Mouse (Mus musculus): Measurements from ENCODE around the gene Pip5k1a. TPM values are rescaled to one million over a fixed set of nuclear protein-coding genes. Genes with fewer than 3 reads are reported as not detected.

Pip5k1a gene
- polyA plus RNA-seq, 2 experiments, result 4.7 to 9.4 TPM

- Histone ChIP-seq H3K27me3 (ENCODE audit: control insufficient read depth, insufficient read depth, low read length) (no peaks in the 10 kb centered on the region), H3K36me3 (replicated peaks; ENCODE audit: control insufficient read depth, insufficient read depth, low read depth) (peaks cover 11% of the 10 kb centered on the region), H3K9me3 (ENCODE audit: control insufficient read depth, low read length) (no peaks in the 10 kb centered on the region), H3K4me3 (ENCODE audit: insufficient read depth in 1 of 2, low read depth in 2 of 2, low read length in 2 of 2) (peak overlapping the region; percentile 74 to 84), H3K27ac (peak overlapping the region; percentile 96), H3K9ac (replicated peaks) (peak overlapping the region; percentile 83), H3K4me1 (replicated peaks; ENCODE audit: control insufficient read depth in 2 of 2, insufficient read depth in 2 of 2, low read length in 1 of 2) (peaks cover 10 to 11% of the 10 kb centered on the region in 2 experiments), H3K4me2 (ENCODE audit: low read depth) (peak overlapping the region; percentile 99)
- WGBS (ENCODE audit: insufficient replicate concordance), result 0% methylated on average over 40 of the region's 40 CpGs
- DNase-seq (ENCODE audit: low read depth in 3 of 3, low spot score in 3 of 3) (peak; percentile 88 to 96 (median 92)), ATAC-seq (ENCODE audit: insufficient read depth) (peak; percentile 71)
- TF ChIP-seq CTCF (IDR thresholded peaks at IDR 0.05; ENCODE audit: low read depth) (peak; percentile 7; the same call in 1 of the 2 replicates), EP300 (IDR thresholded peaks at IDR 0.05; ENCODE audit: low read depth) (peak; percentile 44; the same call in 1 of the 2 replicates)
These were observed 90.7 kb downstream of the Pip5k1a start for GRCm38 (mm10) chr3:95015891-95016531.

- Histone ChIP-seq H3K27me3 (ENCODE audit: control insufficient read depth, insufficient read depth, low read length) (no peaks in the 10 kb centered on the region), H3K36me3 (replicated peaks; ENCODE audit: control insufficient read depth, insufficient read depth, low read depth) (peaks cover 16% of the 10 kb centered on the region), H3K9ac (replicated peaks) (peak within 1 kb of the TSS; percentile 83), H3K4me2 (ENCODE audit: low read depth) (peak within 1 kb of the TSS; percentile 99), H3K27ac (peak within 1 kb of the TSS; percentile 96), H3K4me3 (ENCODE audit: insufficient read depth in 1 of 2, low read depth in 2 of 2, low read length in 2 of 2) (peak within 1 kb of the TSS; percentile 74 to 84), H3K4me1 (replicated peaks; ENCODE audit: control insufficient read depth in 2 of 2, insufficient read depth in 2 of 2, low read length in 1 of 2) (peaks cover 10 to 11% of the 10 kb centered on the region in 2 experiments), H3K9me3 (ENCODE audit: control insufficient read depth, low read length) (no peaks in the 10 kb centered on the region)
- peak; percentile 99 to 100 (median 100) for DNase-seq (ENCODE audit: low read depth in 3 of 3, low spot score in 3 of 3)
- no peak; the same call in 1 of the 2 replicates for TF ChIP-seq EP300 (IDR thresholded peaks at IDR 0.05; ENCODE audit: low read depth)
- no peak for TF ChIP-seq CTCF (IDR thresholded peaks at IDR 0.05; ENCODE audit: low read depth)
- under 1% methylated on average over 24 of the region's 37 CpGs for WGBS (ENCODE audit: insufficient replicate concordance)
- peak; percentile 96 for ATAC-seq (ENCODE audit: insufficient read depth)
These were observed 91.3 kb downstream of the Pip5k1a start, which contains the start of gene Zfp687 for GRCm38 (mm10) chr3:95015337-95015872. Gene Zfp687 (minus strand): TSS chr3:95015448.

GRCm38 (mm10) chr3:95014428-95015151 is 92.1 kb downstream of the Pip5k1a start:
- DNase-seq (ENCODE audit: low read depth in 3 of 3, low spot score in 3 of 3) (peak; percentile 41 to 59 (median 55)), ATAC-seq (ENCODE audit: insufficient read depth) (no peak)
- TF ChIP-seq CTCF (IDR thresholded peaks at IDR 0.05; ENCODE audit: low read depth) (0 out of 2 replicates have a peak, but pooled peaks have one; percentile 11), EP300 (IDR thresholded peaks at IDR 0.05; ENCODE audit: low read depth) (no peak)
- peaks cover 10 to 11% of the 10 kb centered on the region in 2 experiments for H3K4me1 ChIP-seq (replicated peaks; ENCODE audit: control insufficient read depth in 2 of 2, insufficient read depth in 2 of 2, low read length in 1 of 2)
- H3K4me2 ChIP-seq (ENCODE audit: low read depth), result peak overlapping the region; percentile 99
- peak overlapping the region; percentile 69 for H3K27ac ChIP-seq
- H3K27me3 ChIP-seq (ENCODE audit: control insufficient read depth, insufficient read depth, low read length), result no peaks in the 10 kb centered on the region
- WGBS (ENCODE audit: insufficient replicate concordance), result under 1% methylated on average over 44 of the region's 44 CpGs
- peak overlapping the region; percentile 82 for H3K9ac ChIP-seq (replicated peaks)
- peak overlapping the region; percentile 70 to 84 for H3K4me3 ChIP-seq (ENCODE audit: insufficient read depth in 1 of 2, low read depth in 2 of 2, low read length in 2 of 2)
- no peaks in the 10 kb centered on the region for H3K9me3 ChIP-seq (ENCODE audit: control insufficient read depth, low read length)
- H3K36me3 ChIP-seq (replicated peaks; ENCODE audit: control insufficient read depth, insufficient read depth, low read depth), result peaks cover 24% of the 10 kb centered on the region

DNA sequence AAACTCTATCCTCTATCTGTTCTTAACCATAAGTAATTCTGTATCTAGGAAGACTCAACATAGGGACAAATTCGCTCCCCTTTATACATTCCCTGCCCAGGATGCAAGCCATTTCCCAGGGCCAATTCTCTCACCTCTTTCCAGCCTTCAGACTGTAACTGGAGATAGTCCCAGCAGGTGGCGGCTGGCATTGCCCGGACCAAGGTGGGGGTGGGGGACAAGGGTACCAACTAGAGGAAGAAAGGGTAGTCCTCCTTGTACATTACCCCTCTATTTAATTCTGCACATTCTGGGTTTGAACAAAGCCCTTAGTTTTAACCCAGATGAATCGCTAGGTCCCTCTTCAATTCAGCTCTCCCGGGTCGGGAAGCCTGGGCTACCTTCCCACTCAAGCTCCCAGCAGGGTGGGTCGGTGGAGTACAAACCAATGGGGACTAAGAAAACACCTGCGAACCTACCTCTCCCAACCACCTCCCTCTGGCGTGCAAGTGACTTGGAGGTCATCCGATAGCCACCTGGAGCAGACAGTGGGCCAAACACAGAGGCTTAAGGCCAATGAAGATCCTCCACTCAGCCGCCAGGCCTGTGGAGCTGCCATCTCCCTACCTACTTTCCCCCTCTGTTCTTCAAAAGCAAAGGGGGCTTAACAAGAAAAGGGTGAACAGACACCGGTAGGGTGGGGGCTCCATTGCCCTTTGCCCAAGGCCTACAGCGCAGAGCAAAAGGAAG is 92.9 kb downstream of the Pip5k1a start:
- Histone ChIP-seq H3K9ac (replicated peaks) (peak overlapping the region; percentile 82), H3K36me3 (replicated peaks; ENCODE audit: control insufficient read depth, insufficient read depth, low read depth) (peaks cover 31% of the 10 kb centered on the region), H3K27me3 (ENCODE audit: control insufficient read depth, insufficient read depth, low read length) (no peaks in the 10 kb centered on the region), H3K27ac (peak overlapping the region; percentile 40; the same call in 1 of the 2 replicates), H3K4me1 (replicated peaks; ENCODE audit: control insufficient read depth in 2 of 2, insufficient read depth in 2 of 2, low read length in 1 of 2) (peaks cover 10 to 11% of the 10 kb centered on the region in 2 experiments), H3K4me3 (ENCODE audit: insufficient read depth in 1 of 2, low read depth in 2 of 2, low read length in 2 of 2) (peak overlapping the region; percentile 70 to 84), H3K9me3 (ENCODE audit: control insufficient read depth, low read length) (no peaks in the 10 kb centered on the region), H3K4me2 (ENCODE audit: low read depth) (peak overlapping the region; percentile 99)
- TF ChIP-seq CTCF (IDR thresholded peaks at IDR 0.05; ENCODE audit: low read depth) (peak; percentile 15; the same call in 1 of the 2 replicates), EP300 (IDR thresholded peaks at IDR 0.05; ENCODE audit: low read depth) (no peak)
- DNase-seq (ENCODE audit: low read depth in 3 of 3, low spot score in 3 of 3) (no peak), ATAC-seq (ENCODE audit: insufficient read depth) (no peak)
- 26% methylated on average over 13 of the region's 13 CpGs for WGBS (ENCODE audit: insufficient replicate concordance)

All from liver, embryonic 14.5 days (tissue).